Mouse (Mus musculus) central nervous system, embryonic 11.5 days (tissue): ENCODE measurements around the gene Cacybp. TPM values are rescaled to one million over a fixed set of nuclear protein-coding genes. Genes with fewer than 3 reads are reported as not detected.

Experiments used
- polyA plus RNA-seq: library from polyadenylated mRNA; depleted of rRNA; stranded (reverse); fragments of >200 nt; gene quantifications from 2 replicates; pipeline ENCODE4 v1.2.3, GENCODE M21; 2012; rRNA removed

Gene Cacybp
- polyA plus RNA-seq: 107 and 136 TPM in 2 replicates

GRCm38 (mm10) chr1:160212703-160213669, at the start of gene Cacybp:
TSS of gene Cacybp (minus strand) at chr1:160212875.

GRCm38 (mm10) chr1:160194529-160195336, 17.9 kb downstream of the Cacybp start, which contains the start of gene Mrps14:
TSS of gene Mrps14 (plus strand) at chr1:160195215.

GRCm38 (mm10) chr1:160153480-160153879, 59.2 kb downstream of the Cacybp start, which contains the start of gene Tnn:
TSS of gene Tnn (minus strand) at chr1:160153580.

Other genes starting within 250 kb of the Cacybp start
- gene 4930523C07Rik, start 168.5 kb downstream of the Cacybp start, polyA plus RNA-seq: 2.0 TPM in 2 replicates
- gene Tnn, start 59.3 kb downstream of the Cacybp start, polyA plus RNA-seq: 0.22 TPM in 1 of 2 replicates, not detected in the other
- 65.9 and 66.5 TPM in 2 replicates for gene Mrps14, start 17.7 kb downstream of the Cacybp start, polyA plus RNA-seq